Mouse (Mus musculus) lung, embryonic 15.5 days (tissue): ENCODE results near the gene Sema6d. TPM values are rescaled to one million over a fixed set of nuclear protein-coding genes. Genes with fewer than 3 reads are reported as not detected.

Experiments
- ATAC-seq: fragments of 200-750 bp; cut with Nextera tagmentation; 2 replicates; pipeline ENCODE4 v1.8.0; 2017; ENCODE audit warnings: moderate number of reproducible peaks, borderline replicate concordance; ENCODE audit not compliant: low FRiP score, low TSS enrichment; ENCODE audit errors: extremely low read depth
- H3K27ac ChIP-seq: fragments of 300-500 bp; sonication (generic); 2 replicates; pipeline ENCODE4 v1.5.1; 2015; ENCODE audit warnings: moderate library complexity, mild to moderate bottlenecking, inconsistent platforms
- H3K27me3 ChIP-seq: fragments of 300-500 bp; sonication (generic); 2 replicates; pipeline ENCODE4 v1.6.1; 2015; ENCODE audit warnings: inconsistent platforms
- H3K36me3 ChIP-seq: fragments of 300-500 bp; sonication (generic); 2 replicates; pipeline ENCODE4 v1.6.1; 2015; ENCODE audit warnings: inconsistent platforms
- H3K4me1 ChIP-seq: fragments of 300-500 bp; sonication (generic); 2 replicates; pipeline ENCODE4 v1.6.1; 2015; ENCODE audit warnings: inconsistent platforms
- H3K4me2 ChIP-seq: fragments of 300-500 bp; sonication (generic); 2 replicates; pipeline ENCODE4 v1.6.1; 2015; ENCODE audit warnings: inconsistent platforms, mild to moderate bottlenecking, moderate library complexity
- H3K4me3 ChIP-seq: fragments of 300-500 bp; sonication (generic); 2 replicates; pipeline ENCODE4 v1.5.1; 2015; ENCODE audit warnings: mild to moderate bottlenecking, inconsistent platforms
- H3K9ac ChIP-seq: fragments of 300-500 bp; sonication (generic); 2 replicates; pipeline ENCODE4 v1.6.1; 2015; ENCODE audit warnings: inconsistent platforms
- H3K9me3 ChIP-seq: fragments of 300-500 bp; sonication (generic); 2 replicates; pipeline ENCODE4 v1.6.1; 2016; ENCODE audit warnings: inconsistent platforms
- WGBS: fragments of 180-500 bp; shearing (Covaris S2); methylation state at CpG from one replicate; pipeline ENCODE4 v1.1.7; 2015; 5-methylcytosine and 5-hydroxymethylcytosine counted together
- polyA plus RNA-seq: library from polyadenylated mRNA; unstranded; fragments of >200 nt; fragmentation: Nextera tagmentation; extraction: Ambion mirVana; gene quantifications from 2 replicates; pipeline ENCODE4 v1.2.1, GENCODE M21; 2015

Sema6d gene
- polyA plus RNA-seq, 1 experiment from 2014 or later: 19.6 TPM

- H3K9me3 ChIP-seq: no peaks in the 10 kb centered on the region
- H3K4me1 ChIP-seq: no peaks in the 10 kb centered on the region
- no peaks in the 10 kb centered on the region for H3K36me3 ChIP-seq
- ATAC-seq: no peak
- H3K27ac ChIP-seq: no peak overlapping the region
- no peak overlapping the region for H3K9ac ChIP-seq
- 69% methylated on average over 4 of the region's 4 CpGs for whole genome bisulfite sequencing
- no peak overlapping the region for H3K4me3 ChIP-seq
- no peaks in the 10 kb centered on the region for H3K27me3 ChIP-seq
- H3K4me2 ChIP-seq: no peak overlapping the region
Measured at GRCm38 (mm10) chr2:124531062-124531461, 441.3 kb downstream of the Sema6d start.

DNA sequence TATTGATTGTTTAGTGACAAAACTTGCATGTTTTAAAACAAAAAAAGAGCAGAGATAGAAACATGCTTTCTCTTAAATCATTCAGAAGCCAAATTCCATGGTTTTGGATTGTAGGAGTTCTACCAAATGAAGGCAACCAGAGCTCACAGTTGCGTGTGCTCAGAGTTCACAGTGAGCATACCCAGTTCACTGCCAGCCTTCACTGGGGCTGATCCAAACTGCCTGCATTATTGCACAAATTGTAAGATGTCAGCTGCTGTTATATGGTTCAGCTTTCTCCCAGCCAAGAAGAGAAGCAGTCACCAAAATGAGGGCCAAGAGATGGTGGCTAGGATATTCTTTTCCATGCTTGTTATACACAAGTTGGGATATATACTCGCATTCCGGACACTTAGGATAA lies 443.1 kb downstream of the Sema6d start:
- 78% methylated on average over 3 of the region's 3 CpGs for WGBS

DNA sequence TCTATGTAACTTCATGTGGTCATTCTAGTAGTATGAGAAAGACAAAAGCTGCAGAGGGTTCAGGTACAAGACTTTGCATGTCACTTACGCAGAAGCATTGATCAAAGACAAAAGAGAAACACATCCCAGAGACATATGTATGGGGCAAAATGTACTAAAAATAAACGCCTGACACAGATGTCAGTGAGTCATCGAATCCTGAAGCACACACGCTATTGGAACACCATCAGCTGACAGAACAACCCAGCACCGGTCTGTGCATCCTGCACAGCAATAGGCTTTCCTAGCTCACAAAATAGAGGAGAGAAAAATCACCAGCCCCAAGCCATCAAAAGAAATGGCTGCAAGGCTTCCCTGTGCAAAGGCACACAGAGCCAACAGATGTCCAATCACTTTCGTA lies 443.8 kb downstream of the Sema6d start:
- Histone ChIP-seq H3K27me3 (no peaks in the 10 kb centered on the region), H3K4me2 (no peak overlapping the region), H3K4me3 (no peak overlapping the region), H3K27ac (no peak overlapping the region), H3K4me1 (no peaks in the 10 kb centered on the region), H3K9me3 (no peaks in the 10 kb centered on the region), H3K9ac (no peak overlapping the region), H3K36me3 (no peaks in the 10 kb centered on the region)
- WGBS: 70% methylated on average over 6 of the region's 6 CpGs
- no peak for ATAC-seq

More for the DNA sequence above, 443.1 kb downstream of the Sema6d start:
- Histone ChIP-seq H3K27me3 (no peaks in the 10 kb centered on the region), H3K4me2 (no peak overlapping the region), H3K27ac (no peak overlapping the region), H3K36me3 (no peaks in the 10 kb centered on the region), H3K4me3 (no peak overlapping the region), H3K9ac (no peak overlapping the region), H3K9me3 (no peaks in the 10 kb centered on the region), H3K4me1 (no peaks in the 10 kb centered on the region)
- ATAC-seq: no peak

DNA sequence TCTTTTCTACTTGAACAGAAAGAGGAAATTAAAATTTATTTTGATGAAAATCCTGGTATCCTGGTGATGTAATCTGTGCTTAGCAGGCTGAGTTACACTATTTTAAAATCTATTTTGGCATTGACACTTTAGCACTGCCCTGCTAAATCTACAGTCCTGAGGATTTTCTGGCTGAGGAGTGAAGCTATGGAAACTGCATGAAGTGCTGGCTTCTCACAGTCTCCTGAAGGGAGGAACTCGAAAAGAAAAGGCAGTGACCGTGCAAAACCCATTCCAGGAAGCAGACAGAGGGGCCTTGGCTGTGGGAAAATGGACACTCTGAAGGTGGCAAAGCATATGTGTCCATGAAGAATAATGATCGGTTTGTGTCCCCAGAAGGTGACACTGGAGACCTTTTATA lies 460.5 kb downstream of the Sema6d start:
- Histone ChIP-seq H3K27me3 (no peaks in the 10 kb centered on the region; the same call in 1 of the 2 replicates), H3K4me3 (no peak overlapping the region), H3K27ac (no peak overlapping the region), H3K9ac (no peak overlapping the region), H3K4me1 (peaks cover 4% of the 10 kb centered on the region; the same call in 1 of the 2 replicates), H3K36me3 (no peaks in the 10 kb centered on the region), H3K9me3 (no peaks in the 10 kb centered on the region), H3K4me2 (no peak overlapping the region)
- ATAC-seq: no peak
- WGBS: 74% methylated on average over 3 of the region's 3 CpGs

- ATAC-seq: no peak
- H3K27ac ChIP-seq: peak overlapping the region; percentile 61
- H3K4me3 ChIP-seq: no peak overlapping the region
- H3K27me3 ChIP-seq: no peaks in the 10 kb centered on the region; the same call in 1 of the 2 replicates
- H3K9me3 ChIP-seq: no peaks in the 10 kb centered on the region
- no peak overlapping the region for H3K4me2 ChIP-seq
- peaks cover 9% of the 10 kb centered on the region; the same call in 1 of the 2 replicates for H3K4me1 ChIP-seq
- H3K36me3 ChIP-seq: no peaks in the 10 kb centered on the region
- WGBS: 27% methylated on average over 1 of the region's 1 CpGs
- H3K9ac ChIP-seq: no peak overlapping the region
Measured at GRCm38 (mm10) chr2:124554751-124555415, 465.1 kb downstream of the Sema6d start.

GRCm38 (mm10) chr2:124556861-124557499 lies 467.2 kb downstream of the Sema6d start:
- peaks cover 9% of the 10 kb centered on the region; the same call in 1 of the 2 replicates for H3K4me1 ChIP-seq
- WGBS: 32% methylated on average over 5 of the region's 5 CpGs
- no peak overlapping the region for H3K4me3 ChIP-seq
- H3K4me2 ChIP-seq: no peak overlapping the region
- no peaks in the 10 kb centered on the region for H3K9me3 ChIP-seq
- no peaks in the 10 kb centered on the region for H3K36me3 ChIP-seq
- H3K9ac ChIP-seq: no peak overlapping the region
- peaks cover 7% of the 10 kb centered on the region; the same call in 1 of the 2 replicates for H3K27me3 ChIP-seq
- H3K27ac ChIP-seq: peak overlapping the region; percentile 29; the same call in 1 of the 2 replicates
- peak; percentile 87 for ATAC-seq

DNA sequence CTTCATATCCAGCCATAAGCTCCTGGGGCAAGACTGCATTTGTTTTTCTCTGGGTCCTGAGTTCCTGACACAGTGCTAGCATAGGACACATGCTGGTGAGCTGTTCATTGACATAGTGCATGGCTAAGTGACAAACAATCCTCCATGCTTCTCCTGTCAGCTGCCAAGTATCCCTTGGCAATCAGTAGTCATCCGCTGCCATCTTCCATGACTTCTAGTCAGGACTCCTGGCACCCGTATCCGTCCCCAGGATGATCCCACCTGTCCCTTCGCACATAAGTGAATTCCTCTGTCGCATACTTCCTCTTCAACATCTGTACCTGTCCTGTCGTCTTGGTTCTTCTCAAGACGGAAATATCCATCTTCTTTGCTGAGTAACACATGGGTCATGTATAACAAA lies 468.3 kb downstream of the Sema6d start:
- no peaks in the 10 kb centered on the region for H3K9me3 ChIP-seq
- 76% methylated on average over 7 of the region's 7 CpGs for WGBS
- no peak overlapping the region for H3K4me2 ChIP-seq
- H3K36me3 ChIP-seq: no peaks in the 10 kb centered on the region
- ATAC-seq: no peak
- H3K9ac ChIP-seq: no peak overlapping the region
- peaks cover 9% of the 10 kb centered on the region; the same call in 1 of the 2 replicates for H3K4me1 ChIP-seq
- H3K27ac ChIP-seq: 0 out of 2 replicates have a peak overlapping the region, but pooled peaks have one; percentile 29
- H3K4me3 ChIP-seq: no peak overlapping the region
- peaks cover 10% of the 10 kb centered on the region; the same call in 1 of the 2 replicates for H3K27me3 ChIP-seq

DNA sequence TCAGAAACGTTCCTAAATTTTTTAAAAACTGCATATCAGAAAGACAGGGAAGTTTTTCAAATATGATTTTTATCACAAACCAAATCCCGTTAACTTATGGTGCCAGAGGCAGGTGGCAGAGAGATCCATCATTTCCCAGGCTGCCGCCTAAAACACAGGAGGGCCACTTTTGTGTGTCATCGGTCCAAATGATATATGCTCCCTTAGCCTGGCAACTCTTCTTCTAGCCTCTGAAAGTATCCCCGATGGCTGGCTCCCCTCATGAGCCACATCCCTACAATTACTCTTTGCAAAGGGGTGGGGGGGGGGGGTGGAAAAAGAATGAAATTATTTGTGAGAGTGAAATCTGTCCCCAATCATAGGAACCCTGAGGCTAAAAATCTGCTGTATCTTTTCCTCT lies 471.9 kb downstream of the Sema6d start:
- WGBS: 51% methylated on average over 5 of the region's 5 CpGs
- Histone ChIP-seq H3K4me1 (peaks cover 4% of the 10 kb centered on the region; the same call in 1 of the 2 replicates), H3K27ac (no peak overlapping the region), H3K9me3 (no peaks in the 10 kb centered on the region), H3K4me3 (no peak overlapping the region), H3K9ac (no peak overlapping the region), H3K36me3 (no peaks in the 10 kb centered on the region), H3K4me2 (no peak overlapping the region), H3K27me3 (peaks cover 10% of the 10 kb centered on the region; the same call in 1 of the 2 replicates)
- ATAC-seq: no peak

GRCm38 (mm10) chr2:124562091-124562490 lies 472.3 kb downstream of the Sema6d start:
- no peak for ATAC-seq
- 59% methylated on average over 2 of the region's 2 CpGs for WGBS
- Histone ChIP-seq H3K9me3 (no peaks in the 10 kb centered on the region), H3K4me2 (no peak overlapping the region), H3K4me3 (no peak overlapping the region), H3K36me3 (no peaks in the 10 kb centered on the region), H3K9ac (no peak overlapping the region), H3K4me1 (peaks cover 4% of the 10 kb centered on the region; the same call in 1 of the 2 replicates), H3K27ac (no peak overlapping the region), H3K27me3 (peaks cover 10% of the 10 kb centered on the region; the same call in 1 of the 2 replicates)

- Histone ChIP-seq H3K4me1 (no peaks in the 10 kb centered on the region), H3K27me3 (peaks cover 10% of the 10 kb centered on the region; the same call in 1 of the 2 replicates), H3K36me3 (no peaks in the 10 kb centered on the region), H3K9me3 (no peaks in the 10 kb centered on the region), H3K9ac (no peak overlapping the region), H3K4me2 (no peak overlapping the region), H3K27ac (no peak overlapping the region), H3K4me3 (no peak overlapping the region)
- 78% methylated on average over 5 of the region's 5 CpGs for WGBS
- ATAC-seq: no peak
Measured at GRCm38 (mm10) chr2:124563759-124564158, 474.0 kb downstream of the Sema6d start.

DNA sequence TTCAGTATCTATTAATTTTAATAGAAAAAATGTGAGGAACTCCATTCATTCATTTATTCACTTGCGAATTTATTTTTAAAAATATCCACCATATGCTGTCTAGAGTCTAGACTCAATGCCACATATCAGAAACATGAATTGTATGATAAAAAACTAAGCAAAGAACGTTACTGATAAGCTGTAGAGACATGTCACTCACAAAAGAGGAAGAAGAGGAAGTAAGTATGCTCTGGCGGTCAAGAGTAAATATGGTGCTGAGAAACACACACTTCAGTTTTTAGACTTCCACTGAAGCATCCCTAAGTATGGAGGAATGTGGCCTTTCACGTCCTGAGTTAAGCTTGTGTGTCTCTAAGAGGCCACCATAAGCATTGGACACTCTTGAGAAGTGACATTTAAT lies 484.0 kb downstream of the Sema6d start:
- Histone ChIP-seq H3K9me3 (no peaks in the 10 kb centered on the region), H3K27me3 (no peaks in the 10 kb centered on the region), H3K9ac (no peak overlapping the region), H3K4me2 (no peak overlapping the region), H3K4me1 (no peaks in the 10 kb centered on the region), H3K36me3 (no peaks in the 10 kb centered on the region), H3K27ac (no peak overlapping the region), H3K4me3 (no peak overlapping the region)
- WGBS: 58% methylated on average over 4 of the region's 4 CpGs
- no peak for ATAC-seq

DNA sequence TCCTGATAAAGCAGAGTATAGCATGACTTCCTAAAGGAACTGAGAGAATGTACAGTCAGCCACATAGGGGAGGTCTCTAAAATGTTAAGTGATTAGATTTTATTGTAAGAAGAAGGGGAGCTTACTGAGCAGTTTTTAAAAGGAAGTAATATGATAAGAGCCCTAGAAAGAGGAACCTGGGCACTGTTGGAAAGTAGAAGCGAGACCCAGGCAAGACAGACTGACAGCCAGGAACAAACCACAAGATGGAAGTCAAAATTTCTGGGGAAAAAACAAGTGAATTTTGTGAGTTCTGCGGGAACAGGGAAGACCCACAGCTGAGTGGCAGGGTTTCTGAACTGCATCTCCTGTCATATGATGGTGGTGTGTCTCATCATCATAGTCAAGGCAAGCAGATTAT lies 486.3 kb downstream of the Sema6d start:
- no peak overlapping the region for H3K27ac ChIP-seq
- no peaks in the 10 kb centered on the region for H3K4me1 ChIP-seq
- H3K4me3 ChIP-seq: no peak overlapping the region
- no peaks in the 10 kb centered on the region for H3K27me3 ChIP-seq
- no peaks in the 10 kb centered on the region for H3K36me3 ChIP-seq
- no peaks in the 10 kb centered on the region for H3K9me3 ChIP-seq
- H3K4me2 ChIP-seq: no peak overlapping the region
- no peak overlapping the region for H3K9ac ChIP-seq
- 76% methylated on average over 2 of the region's 2 CpGs for WGBS
- ATAC-seq: no peak
